Mouse (Mus musculus): Measurements from ENCODE around the gene Tob1.

- TF ChIP-seq CTCF (IDR thresholded peaks at IDR 0.05; ENCODE audit: insufficient read depth, low read depth, low read length): no peak
- TF ChIP-seq POLR2A (IDR thresholded peaks at IDR 0.05; ENCODE audit: insufficient read depth, low read depth, low read length): no peak
Measured at GRCm38 (mm10) chr11:94183671-94184070, 27.6 kb upstream of the Tob1 start.

All from olfactory bulb, adult 2 months (tissue).